Mouse (Mus musculus) cortical plate, adult 2 months (tissue): ENCODE measurements at regions not wholly inside any gene's neighbourhood (a gene's known extent, or its start where the extent isn't known, plus 50 kb on each side); places are given as distances from the start of the nearest gene placed in this dataset.

Source experiments
- CTCF ChIP-seq: fragments of 200-500 bp; IDR thresholded peaks from 2 replicates; pipeline ENCODE4 v1.5.1; 2011; ENCODE audit warnings: mild to moderate bottlenecking, control low read depth, low read length; ENCODE audit not compliant: insufficient read depth; ENCODE audit errors: extremely low read depth
- POLR2A ChIP-seq: fragments of 200-500 bp; IDR thresholded peaks from 2 replicates; pipeline ENCODE4 v1.6.1; 2011; ENCODE audit warnings: mild to moderate bottlenecking, low read length, control low read depth; ENCODE audit not compliant: insufficient read depth; ENCODE audit errors: extremely low read depth

- TF ChIP-seq POLR2A: no peak
- TF ChIP-seq CTCF: no peak
Observed at GRCm38 (mm10) chr12:52644059-52644458, 55.1 kb upstream of the Akap6 start.
